Mouse (Mus musculus) midbrain, embryonic 15.5 days (tissue): ENCODE data around the gene Rap1gds1. TPM values are rescaled to one million over a fixed set of nuclear protein-coding genes. Genes with fewer than 3 reads are reported as not detected.

Experiments
- ATAC-seq: fragments of 200-750 bp; cut with Nextera tagmentation; replicated peaks from 2 replicates; pipeline ENCODE4 v1.8.0; 2017; ENCODE audit warnings: moderate TSS enrichment
- H3K27ac ChIP-seq: fragments of 300-500 bp; sonication (generic); 2 replicates; pipeline ENCODE4 v1.5.1; 2015; ENCODE audit warnings: mild to moderate bottlenecking, inconsistent platforms
- H3K27me3 ChIP-seq: fragments of 300-500 bp; sonication (generic); replicated peaks from 2 replicates; pipeline ENCODE4 v1.6.1; 2015; ENCODE audit warnings: inconsistent platforms
- H3K36me3 ChIP-seq: fragments of 300-500 bp; sonication (generic); replicated peaks from 2 replicates; pipeline ENCODE4 v1.6.1; 2015; ENCODE audit warnings: inconsistent platforms
- H3K4me1 ChIP-seq: fragments of 300-500 bp; sonication (generic); 2 replicates; pipeline ENCODE4 v1.6.1; 2015; ENCODE audit warnings: inconsistent platforms
- H3K4me2 ChIP-seq: fragments of 300-500 bp; sonication (generic); 2 replicates; pipeline ENCODE4 v1.6.1; 2015; ENCODE audit warnings: inconsistent platforms, mild to moderate bottlenecking, moderate library complexity
- H3K4me3 ChIP-seq: fragments of 300-500 bp; sonication (generic); 2 replicates; pipeline ENCODE4 v1.5.1; 2015; ENCODE audit warnings: mild to moderate bottlenecking, inconsistent platforms
- H3K9ac ChIP-seq: fragments of 300-500 bp; sonication (generic); 2 replicates; pipeline ENCODE4 v1.6.1; 2015; ENCODE audit warnings: mild to moderate bottlenecking, inconsistent platforms
- H3K9me3 ChIP-seq: fragments of 300-500 bp; sonication (generic); 2 replicates; pipeline ENCODE4 v1.6.1; 2016; ENCODE audit warnings: inconsistent platforms
- WGBS: fragments of 180-500 bp; shearing (Covaris S2); methylation state at CpG from one replicate; pipeline ENCODE4 v1.1.7; 2015; ENCODE audit warnings: mixed read lengths; 5-methylcytosine and 5-hydroxymethylcytosine counted together
- polyA plus RNA-seq: library from polyadenylated mRNA; unstranded; fragments of >200 nt; fragmentation: Nextera tagmentation; extraction: Ambion mirVana; gene quantifications from 2 replicates; pipeline ENCODE4 v1.2.1, GENCODE M21; 2015

Gene Rap1gds1
- polyA plus RNA-seq, 1 experiment from 2014 or later, result 70.6 TPM

DNA sequence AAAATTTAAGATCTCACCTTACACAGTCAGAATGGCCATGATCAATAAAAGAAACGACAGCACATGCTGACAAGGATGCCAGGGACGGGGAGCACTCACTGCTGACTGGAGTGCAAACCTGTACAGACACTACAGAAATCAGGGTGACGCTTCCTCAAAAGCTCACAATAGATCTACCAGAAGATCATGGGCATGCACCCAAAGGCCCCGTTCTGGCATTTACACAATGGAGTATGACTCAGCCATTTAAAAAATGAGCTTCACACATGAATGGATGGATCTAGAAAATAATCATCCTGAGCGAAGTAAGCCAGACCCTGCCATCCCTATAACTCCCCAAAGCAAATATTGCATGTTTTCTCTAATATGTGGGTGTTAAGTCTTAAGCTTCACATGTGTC is 87.0 kb downstream of the Rap1gds1 start:
- ATAC-seq, result no peak
- no peak overlapping the region for H3K4me3 ChIP-seq
- 97% methylated on average over 5 of the region's 5 CpGs for WGBS

GRCm38 (mm10) chr3:138982249-138982648 is 92.8 kb downstream of the Rap1gds1 start:
- H3K4me1 ChIP-seq, result no peaks in the 10 kb centered on the region
- no peaks in the 10 kb centered on the region for H3K36me3 ChIP-seq
- no peak overlapping the region for H3K9ac ChIP-seq
- no peaks in the 10 kb centered on the region for H3K27me3 ChIP-seq
- ATAC-seq, result no peak
- no peak overlapping the region for H3K4me2 ChIP-seq
- H3K27ac ChIP-seq, result no peak overlapping the region
- no peaks in the 10 kb centered on the region for H3K9me3 ChIP-seq
- H3K4me3 ChIP-seq, result no peak overlapping the region
- whole genome bisulfite sequencing, result 96% methylated on average over 6 of the region's 6 CpGs

More for the DNA sequence above, 87.0 kb downstream of the Rap1gds1 start:
- Histone ChIP-seq H3K36me3 (no peaks in the 10 kb centered on the region), H3K4me1 (no peaks in the 10 kb centered on the region), H3K4me2 (no peak overlapping the region), H3K27me3 (no peaks in the 10 kb centered on the region), H3K9me3 (no peaks in the 10 kb centered on the region), H3K27ac (no peak overlapping the region), H3K9ac (no peak overlapping the region)

- Histone ChIP-seq H3K36me3 (0 out of 2 replicates have a peak, but pooled peaks cover 6% of the 10 kb centered on the region), H3K27ac (no peak overlapping the region), H3K9me3 (no peaks in the 10 kb centered on the region), H3K4me3 (no peak overlapping the region), H3K9ac (no peak overlapping the region), H3K27me3 (no peaks in the 10 kb centered on the region), H3K4me2 (no peak overlapping the region), H3K4me1 (no peaks in the 10 kb centered on the region)
- 100% methylated on average over 1 of the region's 1 CpGs for WGBS
- no peak for ATAC-seq
Observed at GRCm38 (mm10) chr3:138977413-138977812, 97.6 kb downstream of the Rap1gds1 start.

- no peak for ATAC-seq
- no peak overlapping the region for H3K4me3 ChIP-seq
- no peak overlapping the region for H3K4me2 ChIP-seq
- no peaks in the 10 kb centered on the region for H3K4me1 ChIP-seq
- no peak overlapping the region for H3K27ac ChIP-seq
- 90% methylated on average over 9 of the region's 9 CpGs for WGBS
- H3K9ac ChIP-seq, result no peak overlapping the region
- H3K36me3 ChIP-seq, result no peaks in the 10 kb centered on the region
- H3K9me3 ChIP-seq, result no peaks in the 10 kb centered on the region
- no peaks in the 10 kb centered on the region for H3K27me3 ChIP-seq
Observed at GRCm38 (mm10) chr3:138967627-138968026, 107.4 kb downstream of the Rap1gds1 start.

- no peaks in the 10 kb centered on the region for H3K9me3 ChIP-seq
- no peak overlapping the region for H3K9ac ChIP-seq
- no peaks in the 10 kb centered on the region for H3K27me3 ChIP-seq
- H3K4me3 ChIP-seq, result no peak overlapping the region
- H3K4me1 ChIP-seq, result no peaks in the 10 kb centered on the region
- no peak overlapping the region for H3K27ac ChIP-seq
- ATAC-seq, result no peak
- 94% methylated on average over 8 of the region's 8 CpGs for WGBS
- H3K36me3 ChIP-seq, result peaks cover 21% of the 10 kb centered on the region
- no peak overlapping the region for H3K4me2 ChIP-seq
Observed at GRCm38 (mm10) chr3:138958527-138958926, 116.5 kb downstream of the Rap1gds1 start.

DNA sequence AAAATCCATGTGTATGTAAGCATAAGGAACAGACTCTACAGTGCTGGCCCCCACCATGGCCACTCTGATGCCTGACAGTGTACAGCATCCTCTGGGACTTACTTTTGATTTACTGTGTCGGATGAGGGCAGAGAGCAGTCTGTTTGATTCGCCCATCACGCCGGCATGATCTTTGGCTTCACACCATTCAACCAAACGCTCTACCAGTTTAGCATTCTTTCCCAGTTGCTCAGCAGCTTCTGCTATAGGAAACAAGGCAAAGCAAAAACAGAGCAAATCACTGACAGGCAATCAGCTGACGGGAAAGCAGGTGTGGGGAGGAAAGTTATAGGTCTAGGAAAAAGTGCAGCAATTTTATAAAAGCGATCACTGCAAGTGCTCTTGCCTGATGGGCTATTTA is 119.8 kb downstream of the Rap1gds1 start:
- no peaks in the 10 kb centered on the region for H3K27me3 ChIP-seq
- H3K9me3 ChIP-seq, result no peaks in the 10 kb centered on the region
- no peak overlapping the region for H3K4me2 ChIP-seq
- no peak for ATAC-seq
- 91% methylated on average over 7 of the region's 7 CpGs for WGBS
- H3K36me3 ChIP-seq, result peaks cover 24% of the 10 kb centered on the region
- H3K4me1 ChIP-seq, result no peaks in the 10 kb centered on the region
- H3K27ac ChIP-seq, result no peak overlapping the region
- H3K9ac ChIP-seq, result no peak overlapping the region
- no peak overlapping the region for H3K4me3 ChIP-seq

DNA sequence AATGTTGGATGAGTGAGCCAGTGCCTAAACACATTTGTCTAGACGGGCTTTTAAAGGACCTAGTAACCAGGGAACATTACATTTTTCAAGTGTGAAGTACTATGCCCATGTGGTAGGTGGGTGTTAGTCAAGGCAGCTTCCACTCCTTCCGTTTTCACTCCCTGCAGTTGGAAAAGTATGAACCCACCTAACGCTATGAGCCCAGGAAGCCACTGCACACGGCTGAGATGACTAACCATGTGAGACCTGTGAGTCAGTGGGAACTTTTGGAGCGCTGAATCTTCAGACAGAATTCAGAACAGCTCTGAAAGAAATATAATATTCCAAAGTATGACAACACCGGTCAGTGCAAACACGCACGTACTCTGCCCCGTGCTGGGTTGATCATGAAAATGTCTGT is 125.9 kb downstream of the Rap1gds1 start:
- no peak for ATAC-seq

DNA sequence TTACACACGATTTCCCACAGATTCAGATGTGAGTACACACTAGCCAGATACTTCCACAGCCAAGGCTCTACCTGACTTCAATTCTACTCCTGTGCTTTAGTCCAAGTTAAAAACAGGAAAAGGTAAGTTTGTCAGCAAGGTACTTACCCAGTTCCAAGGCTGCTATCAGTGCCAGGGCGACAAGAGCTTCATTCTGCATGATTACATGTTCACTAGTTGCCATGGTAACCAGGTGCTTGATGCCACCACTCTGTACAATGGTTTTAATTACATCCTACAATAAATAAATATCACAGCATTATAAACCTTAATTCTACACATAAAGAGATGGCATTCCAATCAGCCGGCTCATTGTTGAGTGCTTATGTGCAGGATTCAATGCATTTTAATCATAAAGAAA is 129.5 kb downstream of the Rap1gds1 start:
- no peak overlapping the region for H3K9ac ChIP-seq
- H3K4me2 ChIP-seq, result no peak overlapping the region
- no peaks in the 10 kb centered on the region for H3K4me1 ChIP-seq
- H3K4me3 ChIP-seq, result no peak overlapping the region
- no peaks in the 10 kb centered on the region for H3K9me3 ChIP-seq
- peaks cover 11% of the 10 kb centered on the region; the same call in 1 of the 2 replicates for H3K36me3 ChIP-seq
- ATAC-seq, result 0 out of 2 replicates have a peak, but pooled peaks have one; percentile 39
- H3K27ac ChIP-seq, result no peak overlapping the region
- H3K27me3 ChIP-seq, result no peaks in the 10 kb centered on the region
- WGBS, result 85% methylated on average over 3 of the region's 3 CpGs

More for the DNA sequence above, 125.9 kb downstream of the Rap1gds1 start:
- no peaks in the 10 kb centered on the region for H3K27me3 ChIP-seq
- no peak overlapping the region for H3K4me3 ChIP-seq
- H3K9me3 ChIP-seq, result no peaks in the 10 kb centered on the region
- H3K36me3 ChIP-seq, result peaks cover 14% of the 10 kb centered on the region; the same call in 1 of the 2 replicates
- no peak overlapping the region for H3K27ac ChIP-seq
- 94% methylated on average over 9 of the region's 9 CpGs for WGBS
- H3K9ac ChIP-seq, result no peak overlapping the region
- H3K4me2 ChIP-seq, result no peak overlapping the region
- H3K4me1 ChIP-seq, result no peaks in the 10 kb centered on the region

- Histone ChIP-seq H3K4me1 (no peaks in the 10 kb centered on the region), H3K9me3 (no peaks in the 10 kb centered on the region), H3K27me3 (no peaks in the 10 kb centered on the region), H3K36me3 (peaks cover 14% of the 10 kb centered on the region; the same call in 1 of the 2 replicates), H3K27ac (no peak overlapping the region), H3K4me2 (no peak overlapping the region), H3K4me3 (no peak overlapping the region), H3K9ac (no peak overlapping the region)
- ATAC-seq, result no peak
- WGBS, result 28% methylated on average over 9 of the region's 9 CpGs
Observed at GRCm38 (mm10) chr3:138941604-138942003, 133.4 kb downstream of the Rap1gds1 start.

DNA sequence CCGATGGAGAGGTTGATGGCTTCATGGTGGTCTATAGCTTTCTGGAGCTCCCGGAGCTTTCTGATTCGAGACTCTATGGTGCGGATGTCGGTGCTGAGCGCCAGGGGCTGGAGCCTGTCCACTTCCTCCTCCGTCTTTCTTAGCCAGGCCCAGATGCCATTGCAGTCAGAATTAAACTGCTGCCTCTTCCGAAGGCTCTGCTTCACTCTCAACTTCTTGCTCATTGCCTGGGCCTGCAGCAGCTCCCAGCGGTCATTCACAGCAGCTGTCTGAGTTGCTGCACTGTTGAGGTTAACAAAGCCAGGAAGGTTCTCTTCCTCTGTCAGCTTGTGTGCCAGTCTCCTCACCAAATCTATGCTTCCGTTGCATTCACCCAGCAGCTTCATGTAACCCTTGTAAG is 137.8 kb downstream of the Rap1gds1 start:
- Histone ChIP-seq H3K4me3 (no peak overlapping the region), H3K9me3 (no peaks in the 10 kb centered on the region), H3K36me3 (0 out of 2 replicates have a peak, but pooled peaks cover 11% of the 10 kb centered on the region), H3K9ac (no peak overlapping the region), H3K4me2 (no peak overlapping the region), H3K27me3 (no peaks in the 10 kb centered on the region), H3K4me1 (no peaks in the 10 kb centered on the region), H3K27ac (no peak overlapping the region)
- no peak for ATAC-seq
- 96% methylated on average over 10 of the region's 10 CpGs for WGBS

GRCm38 (mm10) chr3:138936780-138937179 is 138.2 kb downstream of the Rap1gds1 start:
- ATAC-seq, result no peak
- Histone ChIP-seq H3K36me3 (0 out of 2 replicates have a peak, but pooled peaks cover 11% of the 10 kb centered on the region), H3K27ac (no peak overlapping the region), H3K27me3 (no peaks in the 10 kb centered on the region), H3K4me2 (no peak overlapping the region), H3K9ac (no peak overlapping the region), H3K4me1 (no peaks in the 10 kb centered on the region), H3K4me3 (no peak overlapping the region), H3K9me3 (no peaks in the 10 kb centered on the region)
- 92% methylated on average over 8 of the region's 8 CpGs for WGBS

GRCm38 (mm10) chr3:138927437-138927836 is 147.6 kb downstream of the Rap1gds1 start:
- H3K9me3 ChIP-seq, result no peaks in the 10 kb centered on the region
- ATAC-seq, result no peak
- 90% methylated on average over 4 of the region's 4 CpGs for WGBS
- no peak overlapping the region for H3K27ac ChIP-seq
- H3K27me3 ChIP-seq, result no peaks in the 10 kb centered on the region
- H3K9ac ChIP-seq, result no peak overlapping the region
- no peak overlapping the region for H3K4me2 ChIP-seq
- peaks cover 9% of the 10 kb centered on the region; the same call in 1 of the 2 replicates for H3K36me3 ChIP-seq
- H3K4me1 ChIP-seq, result no peaks in the 10 kb centered on the region
- no peak overlapping the region for H3K4me3 ChIP-seq

- no peak for ATAC-seq
- Histone ChIP-seq H3K27ac (no peak overlapping the region), H3K4me2 (no peak overlapping the region), H3K27me3 (no peaks in the 10 kb centered on the region), H3K9me3 (no peaks in the 10 kb centered on the region), H3K36me3 (peaks cover 9% of the 10 kb centered on the region; the same call in 1 of the 2 replicates), H3K4me1 (no peaks in the 10 kb centered on the region), H3K9ac (no peak overlapping the region), H3K4me3 (no peak overlapping the region)
- 81% methylated on average over 8 of the region's 8 CpGs for WGBS
Observed at GRCm38 (mm10) chr3:138926161-138926560, 148.8 kb downstream of the Rap1gds1 start.
